Mouse (Mus musculus) testis, adult 2 months (tissue): ENCODE results near the gene Mark3. TPM values are rescaled to one million over a fixed set of nuclear protein-coding genes. Genes with fewer than 3 reads are reported as not detected.

Experiments used
- H3K27ac ChIP-seq: fragments of 200-500 bp; 2 replicates; pipeline ENCODE4 v1.5.1; 2012; ENCODE audit warnings: low read depth, low read length; ENCODE audit not compliant: control insufficient read depth, insufficient read depth
- H3K27me3 ChIP-seq: fragments of 200-500 bp; 2 replicates; pipeline ENCODE4 v1.6.1; 2012; ENCODE audit warnings: mild to moderate bottlenecking, low read length, moderate library complexity; ENCODE audit not compliant: control insufficient read depth, insufficient read depth
- H3K36me3 ChIP-seq: fragments of 200-500 bp; 2 replicates; pipeline ENCODE4 v1.6.1; 2012; ENCODE audit warnings: mild to moderate bottlenecking, low read length; ENCODE audit not compliant: control insufficient read depth, insufficient read depth
- H3K4me1 ChIP-seq: fragments of 200-500 bp; 2 replicates; pipeline ENCODE4 v1.6.1; 2012; ENCODE audit warnings: low read length; ENCODE audit not compliant: control insufficient read depth, insufficient read depth
- H3K4me3 ChIP-seq: fragments of 200-500 bp; 2 replicates; pipeline ENCODE4 v1.5.1; 2012; ENCODE audit warnings: low read depth, mild to moderate bottlenecking, low read length, moderate library complexity, mixed read lengths; ENCODE audit not compliant: control insufficient read depth
- CTCF ChIP-seq: fragments of 200-500 bp; IDR thresholded peaks from 2 replicates; pipeline ENCODE4 v1.5.1; 2012; ENCODE audit warnings: low read depth, mild to moderate bottlenecking, inconsistent platforms, low read length, moderate library complexity; ENCODE audit not compliant: control insufficient read depth, insufficient read depth, insufficient replicate concordance
- POLR2A ChIP-seq: fragments of 200-500 bp; IDR thresholded peaks from 2 replicates; pipeline ENCODE4 v1.6.1; 2012; ENCODE audit warnings: low read depth, mild to moderate bottlenecking, inconsistent platforms, low read length, moderate library complexity; ENCODE audit not compliant: control insufficient read depth
- polyA plus RNA-seq: library from polyadenylated mRNA; depleted of rRNA; stranded (reverse); fragments of >200 nt; gene quantifications from 2 replicates; pipeline ENCODE4 v1.2.3, GENCODE M21; 2012

Gene Mark3
- polyA plus RNA-seq, 1 experiment: 17.0 TPM

- H3K4me3 ChIP-seq: peak overlapping the region; percentile 75
- H3K36me3 ChIP-seq: no peaks in the 10 kb centered on the region
- TF ChIP-seq POLR2A: no peak
- TF ChIP-seq CTCF: no peak
- no peaks in the 10 kb centered on the region for H3K27me3 ChIP-seq
- H3K27ac ChIP-seq: no peak overlapping the region
- H3K4me1 ChIP-seq: peaks cover 4% of the 10 kb centered on the region
Measured at GRCm38 (mm10) chr12:111583058-111583457, 8.7 kb downstream of the Mark3 start.

- Histone ChIP-seq H3K27ac (no peak overlapping the region), H3K4me1 (peaks cover 4% of the 10 kb centered on the region), H3K27me3 (no peaks in the 10 kb centered on the region), H3K4me3 (peak overlapping the region; percentile 68), H3K36me3 (no peaks in the 10 kb centered on the region)
- TF ChIP-seq CTCF: no peak
- TF ChIP-seq POLR2A: no peak
Measured at GRCm38 (mm10) chr12:111584401-111584800, 10.1 kb downstream of the Mark3 start.

DNA sequence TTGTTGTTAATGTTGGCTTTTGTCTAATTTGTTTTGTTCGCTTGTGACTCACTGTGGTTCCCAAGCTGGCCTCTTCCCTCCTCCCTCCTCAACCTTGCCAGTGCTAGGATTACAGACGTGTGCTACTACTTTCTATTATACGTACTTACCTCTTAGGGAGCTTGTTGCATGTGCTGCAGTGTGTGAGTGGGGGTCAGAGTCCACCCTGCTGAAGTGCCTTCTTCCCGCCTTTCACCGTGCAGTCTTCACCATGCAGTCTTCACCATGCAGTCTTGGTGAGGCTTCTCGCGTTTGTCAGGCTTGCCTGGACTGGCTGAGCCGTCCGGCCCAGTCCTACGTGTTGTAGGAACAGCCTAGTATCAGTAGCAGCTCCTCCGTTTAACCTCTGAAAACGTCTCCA, 12.9 kb downstream of the Mark3 start:
- no peaks in the 10 kb centered on the region for H3K27me3 ChIP-seq
- H3K4me3 ChIP-seq: no peak overlapping the region
- TF ChIP-seq CTCF: no peak
- no peak for TF ChIP-seq POLR2A
- no peak overlapping the region for H3K27ac ChIP-seq
- H3K4me1 ChIP-seq: peaks cover 4% of the 10 kb centered on the region
- H3K36me3 ChIP-seq: no peaks in the 10 kb centered on the region

- Histone ChIP-seq H3K36me3 (no peaks in the 10 kb centered on the region), H3K27me3 (no peaks in the 10 kb centered on the region)
- TF ChIP-seq POLR2A (no peak), CTCF (no peak)
Measured at GRCm38 (mm10) chr12:111592407-111593021, 18.2 kb downstream of the Mark3 start.

GRCm38 (mm10) chr12:111593775-111594174, 19.5 kb downstream of the Mark3 start:
- Histone ChIP-seq H3K4me1 (no peaks in the 10 kb centered on the region), H3K36me3 (no peaks in the 10 kb centered on the region)

More at GRCm38 (mm10) chr12:111592407-111593021, 18.2 kb downstream of the Mark3 start:
- Histone ChIP-seq H3K4me3 (no peak overlapping the region), H3K4me1 (no peaks in the 10 kb centered on the region), H3K27ac (no peak overlapping the region)

GRCm38 (mm10) chr12:111597310-111597709, 23.0 kb downstream of the Mark3 start:
- TF ChIP-seq CTCF (no peak), POLR2A (no peak)
- H3K36me3 ChIP-seq: no peaks in the 10 kb centered on the region
- no peak overlapping the region for H3K27ac ChIP-seq

More at GRCm38 (mm10) chr12:111593775-111594174, 19.5 kb downstream of the Mark3 start:
- no peak overlapping the region for H3K4me3 ChIP-seq
- H3K27ac ChIP-seq: no peak overlapping the region
- no peaks in the 10 kb centered on the region for H3K27me3 ChIP-seq
- TF ChIP-seq CTCF (no peak), POLR2A (no peak)

GRCm38 (mm10) chr12:111598902-111599301, 24.6 kb downstream of the Mark3 start:
- Histone ChIP-seq H3K4me3 (no peak overlapping the region), H3K36me3 (no peaks in the 10 kb centered on the region), H3K27ac (no peak overlapping the region), H3K4me1 (no peaks in the 10 kb centered on the region), H3K27me3 (no peaks in the 10 kb centered on the region)
- TF ChIP-seq CTCF (no peak), POLR2A (no peak)

More at GRCm38 (mm10) chr12:111597310-111597709, 23.0 kb downstream of the Mark3 start:
- Histone ChIP-seq H3K27me3 (no peaks in the 10 kb centered on the region), H3K4me1 (no peaks in the 10 kb centered on the region), H3K4me3 (no peak overlapping the region)

GRCm38 (mm10) chr12:111599640-111600039, 25.3 kb downstream of the Mark3 start:
- Histone ChIP-seq H3K4me3 (no peak overlapping the region), H3K4me1 (no peaks in the 10 kb centered on the region), H3K27ac (no peak overlapping the region), H3K36me3 (no peaks in the 10 kb centered on the region), H3K27me3 (no peaks in the 10 kb centered on the region)
- no peak for TF ChIP-seq POLR2A
- no peak for TF ChIP-seq CTCF
